Comparison of ENCODE assay signal across 32 mouse cellular contexts in genomic region chr1:19106401-19106800, GRCm38 (mm10). TPM values are rescaled to one million over a fixed set of nuclear protein-coding genes. Genes with fewer than 3 reads are reported as not detected.
DNase-seq lines count a peak whose midpoint lies in the region; ATAC-seq and TF ChIP-seq lines count a peak whose summit lies in the region.
"Had no signal": no experiment of that assay in that cellular context is flagged by ENCODE, and none has a peak within 500 bp of the region (broad histone marks: within the 10 kb centered on the region; RNA-seq: fewer than 3 reads in every experiment).

No protein-coding gene starts in this region.

- peak overlapping the region; percentile 46 for H3K4me2 ChIP-seq in midbrain, embryonic 12.5 days (replicated peaks)
- H3K4me2 ChIP-seq in midbrain, embryonic 15.5 days, result peak overlapping the region; percentile 42
- H3K4me2 ChIP-seq: embryonic facial prominence, embryonic 12.5 days; embryonic facial prominence, embryonic 15.5 days; heart, embryonic 13.5 days; hindbrain, embryonic 13.5 days; intestine, embryonic 15.5 days had no signal

- TF ChIP-seq POLR2A in brain, embryonic 14.5 days (IDR thresholded peaks at IDR 0.05; ENCODE audit: borderline replicate concordance, extremely low read depth, insufficient read depth, insufficient read length, poor library complexity, severe bottlenecking), result no peak
- TF ChIP-seq POLR2A in cerebellum, adult 2 months (IDR thresholded peaks at IDR 0.05; ENCODE audit: borderline replicate concordance, insufficient read depth, low read length), result no peak

- H3K27me3 ChIP-seq in midbrain, embryonic 12.5 days, result peaks cover 93% of the 10 kb centered on the region
- H3K27me3 ChIP-seq in midbrain, embryonic 15.5 days (replicated peaks), result peaks cover 58% of the 10 kb centered on the region
- H3K27me3 ChIP-seq in cerebellum, adult 2 months (ENCODE audit: control insufficient read depth, insufficient read depth, low read length), result no peaks in the 10 kb centered on the region; the same call in 1 of the 2 replicates
- H3K27me3 ChIP-seq: CH12.LX had no signal

- no peaks in the 10 kb centered on the region for H3K36me3 ChIP-seq in midbrain, embryonic 12.5 days
- H3K36me3 ChIP-seq in midbrain, embryonic 15.5 days (replicated peaks), result no peaks in the 10 kb centered on the region
- H3K36me3 ChIP-seq: embryonic facial prominence, embryonic 12.5 days; embryonic facial prominence, embryonic 15.5 days; G1E; heart, embryonic 10.5 days; heart, embryonic 13.5 days; hindbrain, embryonic 13.5 days; intestine, embryonic 15.5 days had no signal

- peak overlapping the region; percentile 27 for H3K4me3 ChIP-seq in midbrain, embryonic 12.5 days
- peak overlapping the region; percentile 39 for H3K4me3 ChIP-seq in midbrain, embryonic 15.5 days
- no peak overlapping the region for H3K4me3 ChIP-seq in cerebellum, adult 2 months (replicated peaks; ENCODE audit: insufficient read depth, low read depth, low read length)
- H3K4me3 ChIP-seq: embryonic facial prominence, embryonic 12.5 days; embryonic facial prominence, embryonic 15.5 days; heart, adult 2 months; heart, embryonic 10.5 days; heart, embryonic 13.5 days; hindbrain, embryonic 13.5 days; intestine, embryonic 15.5 days had no signal

- DNase-seq in embryo, embryonic 10.5 days (ENCODE audit: low spot score), result peak; percentile 36
- DNase-seq in embryo, embryonic 11 days, result no peak
- DNase-seq in brain, embryonic 14.5 days (ENCODE audit: low read depth), result peak; percentile 62
- no peak for DNase-seq in cerebellum, adult 2 months
- DNase-seq in heart, postnatal 25 days (ENCODE audit: low spot score), result no peak
- no peak for DNase-seq in right cerebral cortex, adult 18-20 months
- DNase-seq: adrenal gland, postnatal 10 days; adrenal gland, postnatal 36 days; cerebellum, adult 11 months; cerebellum, adult 8-10 months; cerebellum, postnatal 10 days; cerebellum, postnatal 36 days; gastrocnemius, postnatal 25 days; heart, adult 2 months; heart, postnatal 14 days had no signal

- no peaks in the 10 kb centered on the region for H3K9me3 ChIP-seq in midbrain, embryonic 12.5 days
- no peaks in the 10 kb centered on the region for H3K9me3 ChIP-seq in midbrain, embryonic 15.5 days
- H3K9me3 ChIP-seq: embryonic facial prominence, embryonic 12.5 days; embryonic facial prominence, embryonic 15.5 days; heart, embryonic 10.5 days; heart, embryonic 13.5 days; hindbrain, embryonic 13.5 days; intestine, embryonic 15.5 days had no signal

- H3K27ac ChIP-seq in midbrain, embryonic 12.5 days (replicated peaks), result peak overlapping the region; percentile 89
- peak overlapping the region; percentile 85 for H3K27ac ChIP-seq in midbrain, embryonic 15.5 days
- H3K27ac ChIP-seq in cerebellum, adult 2 months (ENCODE audit: insufficient read depth, low read length), result no peak overlapping the region
- H3K27ac ChIP-seq: embryonic facial prominence, embryonic 12.5 days; embryonic facial prominence, embryonic 15.5 days; heart, adult 2 months; heart, embryonic 10.5 days; heart, embryonic 13.5 days; hindbrain, embryonic 13.5 days; intestine, embryonic 15.5 days had no signal

- WGBS in midbrain, embryonic 12.5 days, result under 1% methylated on average over 4 of the region's 4 CpGs
- WGBS in midbrain, embryonic 15.5 days, result 1% methylated on average over 4 of the region's 4 CpGs
- WGBS in cerebellum, adult 2 months, result 7% methylated on average over 4 of the region's 4 CpGs

- peak overlapping the region; percentile 49; the same call in 1 of the 2 replicates for H3K9ac ChIP-seq in midbrain, embryonic 12.5 days (replicated peaks)
- peak overlapping the region; percentile 28 for H3K9ac ChIP-seq in midbrain, embryonic 15.5 days
- H3K9ac ChIP-seq: embryonic facial prominence, embryonic 12.5 days; embryonic facial prominence, embryonic 15.5 days; heart, embryonic 13.5 days; hindbrain, embryonic 13.5 days; intestine, embryonic 15.5 days had no signal

- H3K4me1 ChIP-seq in midbrain, embryonic 12.5 days, result peaks cover 5% of the 10 kb centered on the region; the same call in 1 of the 2 replicates
- H3K4me1 ChIP-seq in midbrain, embryonic 15.5 days, result no peaks in the 10 kb centered on the region
- H3K4me1 ChIP-seq in cerebellum, adult 2 months (ENCODE audit: control insufficient read depth, insufficient read depth, low read length), result no peaks in the 10 kb centered on the region
- H3K4me1 ChIP-seq: embryonic facial prominence, embryonic 12.5 days; embryonic facial prominence, embryonic 15.5 days; heart, embryonic 10.5 days; heart, embryonic 13.5 days; hindbrain, embryonic 13.5 days; intestine, embryonic 15.5 days had no signal

- intact Hi-C loops in heart, postnatal 25 days (cut with DNase I), result no loop called here

- no peak for TF ChIP-seq CTCF in brain, embryonic 14.5 days (IDR thresholded peaks at IDR 0.05; ENCODE audit: borderline replicate concordance, extremely low read depth, insufficient read depth, insufficient read length)
- no peak for TF ChIP-seq CTCF in cerebellum, adult 2 months (IDR thresholded peaks at IDR 0.05; ENCODE audit: borderline replicate concordance, insufficient read depth, low read depth, low read length)

- peak; percentile 17; the same call in 1 of the 2 replicates for ATAC-seq in midbrain, embryonic 12.5 days (ENCODE audit: low FRiP score, low read depth)
- ATAC-seq in midbrain, embryonic 15.5 days (replicated peaks), result no peak
- ATAC-seq: hindbrain, embryonic 16.5 days; intestine, embryonic 15.5 days; Patski had no signal

RNA-seq across cellular contexts. Expression of gene Tfap2d, which starts 3.6 kb away (rescaled TPM):
- 17.1 and 21.2 TPM in 2 replicates for polyA plus RNA-seq in brain, embryonic 14.5 days (2012; rRNA removed)
- 41.4 and 41.9 TPM in 2 replicates for polyA plus RNA-seq in midbrain, embryonic 12.5 days (2016; fragmentation: Nextera tagmentation; extraction: Ambion mirVana)
- polyA plus RNA-seq in midbrain, embryonic 15.5 days (2015; fragmentation: Nextera tagmentation; extraction: Ambion mirVana), result 60.1 and 80.2 TPM in 2 replicates
- polyA plus RNA-seq in cerebellum, adult 2 months (2012; rRNA removed), result 1.6 and 2.2 TPM in 2 replicates
- total RNA-seq in heart, postnatal 25 days (2021), result not detected
- total RNA-seq: adrenal gland, adult 18-20 months; adrenal gland, postnatal 10 days; adrenal gland, postnatal 36 days; CH12.LX; gastrocnemius, adult 8-10 months; gastrocnemius, postnatal 25 days; heart, adult 2 months; heart, postnatal 14 days; hematopoietic stem cell, adult 5-6 weeks had no signal
- polyA plus RNA-seq: embryonic facial prominence, embryonic 15.5 days; G1E; gonadal fat pad, adult 2 months; heart, adult 2 months; heart, embryonic 10.5 days; heart, embryonic 13.5 days; heart, embryonic 16.5 days; intestine, embryonic 15.5 days; Patski had no signal

Comparison
In these comparisons a context has a peak if more than half of its experiments do, and no peak if none do; other contexts are left out.
1. DNase-seq: peak in embryo, embryonic 10.5 days (single experiment) and brain, embryonic 14.5 days (single experiment); none in embryo, embryonic 11 days (single experiment), cerebellum, adult 2 months (0 of 2), heart, postnatal 25 days (single experiment) and right cerebral cortex, adult 18-20 months (single experiment).